Mouse (Mus musculus): Measurements from ENCODE around the gene Stk39. TPM values are rescaled to one million over a fixed set of nuclear protein-coding genes. Genes with fewer than 3 reads are reported as not detected.

The Stk39 gene
- polyA plus RNA-seq, 1 experiment from 2014 or later: 7.8 TPM

DNA sequence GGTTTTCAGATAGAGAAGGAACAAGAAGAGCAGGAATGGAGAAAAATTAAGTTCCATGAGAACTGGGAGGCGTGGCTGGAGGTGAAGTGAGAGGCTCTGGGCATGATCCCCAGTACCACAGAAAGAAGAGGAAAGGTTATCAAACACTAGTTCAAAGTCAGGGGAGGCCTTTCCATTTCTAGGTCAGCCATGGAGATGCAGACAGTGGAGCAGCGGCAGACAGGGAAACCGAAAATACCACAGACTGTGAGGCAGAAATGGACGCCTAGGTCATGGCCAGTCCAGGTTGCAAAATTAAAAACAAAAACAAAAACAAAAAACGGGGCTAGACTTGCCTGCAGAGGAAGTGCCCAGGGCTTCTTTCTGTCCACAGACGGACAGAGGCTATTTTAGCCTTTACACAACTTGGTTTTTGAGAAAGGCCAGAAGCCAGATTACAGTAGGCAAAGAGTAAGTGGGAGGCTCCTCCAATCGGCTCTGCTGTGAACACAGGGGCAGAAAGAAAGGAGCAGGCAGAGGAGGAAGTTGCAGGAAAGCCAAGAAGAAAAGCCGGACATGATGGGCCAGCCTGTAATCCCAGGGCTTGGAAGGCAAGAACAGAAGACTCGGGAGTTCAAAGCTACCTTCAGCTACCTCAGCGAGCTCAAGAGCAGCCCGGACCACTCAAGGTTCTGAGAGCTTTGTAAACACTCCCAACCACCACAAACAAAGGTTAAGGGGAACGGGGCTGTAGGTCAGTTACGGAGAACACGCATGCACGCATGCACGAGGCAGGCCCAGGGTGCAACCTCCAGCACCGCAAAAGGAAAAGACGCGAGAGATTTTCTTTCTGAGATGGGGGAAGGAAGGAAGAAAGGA, 6.6 kb downstream of the Stk39 start:
- no peak overlapping the region for H3K4me3 ChIP-seq (ENCODE audit: low read depth, low read length)
- peaks cover 6% of the 10 kb centered on the region for H3K4me1 ChIP-seq (replicated peaks; ENCODE audit: control insufficient read depth, insufficient read depth, low read length)
- 43% methylated on average over 19 of the region's 19 CpGs for WGBS
- DNase-seq (ENCODE audit: low spot score) (no peak), ATAC-seq (replicated peaks; ENCODE audit: low FRiP score) (no peak; the same call in 1 of the 2 replicates)
- H3K9ac ChIP-seq (ENCODE audit: low read depth, low read length): no peak overlapping the region
- H3K36me3 ChIP-seq (ENCODE audit: control insufficient read depth, insufficient read depth, low read length): no peaks in the 10 kb centered on the region
- peak overlapping the region; percentile 19; the same call in 1 of the 2 replicates for H3K27ac ChIP-seq (ENCODE audit: low read depth, low read length)
- peaks cover 3% of the 10 kb centered on the region; the same call in 1 of the 2 replicates for H3K27me3 ChIP-seq (replicated peaks; ENCODE audit: control insufficient read depth, insufficient read depth, low read length)
- peak overlapping the region; percentile 12; the same call in 1 of the 2 replicates for H3K4me2 ChIP-seq
- H3K9me3 ChIP-seq (ENCODE audit: control insufficient read depth, low read length): no peaks in the 10 kb centered on the region

GRCm38 (mm10) chr2:68464456-68464855, 7.6 kb downstream of the Stk39 start:
- peaks cover under 1% of the 10 kb centered on the region; the same call in 1 of the 2 replicates for H3K36me3 ChIP-seq (ENCODE audit: control insufficient read depth, insufficient read depth, low read length)
- peaks cover under 1% of the 10 kb centered on the region; the same call in 1 of the 2 replicates for H3K27me3 ChIP-seq (replicated peaks; ENCODE audit: control insufficient read depth, insufficient read depth, low read length)
- 94% methylated on average over 4 of the region's 4 CpGs for WGBS
- no peak overlapping the region for H3K4me2 ChIP-seq
- no peak for DNase-seq (ENCODE audit: low spot score)
- peaks cover 6% of the 10 kb centered on the region for H3K4me1 ChIP-seq (replicated peaks; ENCODE audit: control insufficient read depth, insufficient read depth, low read length)
- H3K9ac ChIP-seq (ENCODE audit: low read depth, low read length): no peak overlapping the region
- no peak overlapping the region for H3K27ac ChIP-seq (ENCODE audit: low read depth, low read length)
- H3K4me3 ChIP-seq (ENCODE audit: low read depth, low read length): no peak overlapping the region
- H3K9me3 ChIP-seq (ENCODE audit: control insufficient read depth, low read length): no peaks in the 10 kb centered on the region
- ATAC-seq (replicated peaks; ENCODE audit: low FRiP score): no peak

- H3K9me3 ChIP-seq (ENCODE audit: control insufficient read depth, low read length): no peaks in the 10 kb centered on the region
- no peak overlapping the region for H3K9ac ChIP-seq (ENCODE audit: low read depth, low read length)
- H3K36me3 ChIP-seq (ENCODE audit: control insufficient read depth, insufficient read depth, low read length): peaks cover 4% of the 10 kb centered on the region; the same call in 1 of the 2 replicates
- H3K27ac ChIP-seq (ENCODE audit: low read depth, low read length): no peak overlapping the region
- no peak overlapping the region for H3K4me2 ChIP-seq
- DNase-seq (ENCODE audit: low spot score) (no peak), ATAC-seq (replicated peaks; ENCODE audit: low FRiP score) (no peak)
- 68% methylated on average over 4 of the region's 4 CpGs for WGBS
- H3K27me3 ChIP-seq (replicated peaks; ENCODE audit: control insufficient read depth, insufficient read depth, low read length): no peaks in the 10 kb centered on the region
- peaks cover 6% of the 10 kb centered on the region for H3K4me1 ChIP-seq (replicated peaks; ENCODE audit: control insufficient read depth, insufficient read depth, low read length)
- H3K4me3 ChIP-seq (ENCODE audit: low read depth, low read length): no peak overlapping the region
These were observed 8.3 kb downstream of the Stk39 start for GRCm38 (mm10) chr2:68463801-68464200.

GRCm38 (mm10) chr2:68458115-68458514, 14.0 kb downstream of the Stk39 start:
- Histone ChIP-seq H3K9me3 (ENCODE audit: control insufficient read depth, low read length) (no peaks in the 10 kb centered on the region), H3K9ac (ENCODE audit: low read depth, low read length) (no peak overlapping the region), H3K27me3 (replicated peaks; ENCODE audit: control insufficient read depth, insufficient read depth, low read length) (no peaks in the 10 kb centered on the region), H3K4me3 (ENCODE audit: low read depth, low read length) (no peak overlapping the region), H3K36me3 (ENCODE audit: control insufficient read depth, insufficient read depth, low read length) (peaks cover 4% of the 10 kb centered on the region; the same call in 1 of the 2 replicates), H3K27ac (ENCODE audit: low read depth, low read length) (no peak overlapping the region), H3K4me1 (replicated peaks; ENCODE audit: control insufficient read depth, insufficient read depth, low read length) (no peaks in the 10 kb centered on the region), H3K4me2 (no peak overlapping the region)
- DNase-seq (ENCODE audit: low spot score) (no peak), ATAC-seq (replicated peaks; ENCODE audit: low FRiP score) (no peak)
- WGBS: 78% methylated on average over 5 of the region's 5 CpGs

DNA sequence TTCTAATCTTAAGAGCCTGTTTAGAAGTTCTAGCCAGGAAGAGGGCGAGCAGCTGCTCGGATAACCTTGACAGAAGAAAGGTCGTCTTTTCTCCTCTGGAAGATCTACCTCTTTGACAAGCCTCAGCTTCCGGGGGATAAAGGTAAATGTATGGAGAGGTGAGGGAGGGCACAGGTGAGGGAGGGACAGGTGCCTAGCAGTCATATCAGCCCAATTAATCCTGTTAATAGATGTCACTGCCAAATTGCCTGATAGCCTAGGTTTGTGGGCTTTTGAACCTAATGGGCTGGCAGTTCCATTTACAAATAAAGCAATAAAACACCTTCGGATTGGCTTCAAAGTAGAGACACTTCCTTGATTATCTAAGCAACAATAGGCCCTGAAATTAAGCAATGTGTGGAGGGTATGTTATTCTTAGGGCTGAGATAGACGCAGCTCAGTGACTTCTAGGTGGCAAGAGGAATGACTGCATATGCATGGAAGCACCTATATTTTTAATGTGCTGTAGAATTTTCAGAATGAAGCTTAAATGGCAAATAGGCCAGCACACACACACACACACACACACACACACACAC, 14.5 kb downstream of the Stk39 start:
- Histone ChIP-seq H3K9me3 (ENCODE audit: control insufficient read depth, low read length) (no peaks in the 10 kb centered on the region), H3K27me3 (replicated peaks; ENCODE audit: control insufficient read depth, insufficient read depth, low read length) (no peaks in the 10 kb centered on the region), H3K4me2 (no peak overlapping the region), H3K27ac (ENCODE audit: low read depth, low read length) (no peak overlapping the region), H3K4me3 (ENCODE audit: low read depth, low read length) (no peak overlapping the region), H3K4me1 (replicated peaks; ENCODE audit: control insufficient read depth, insufficient read depth, low read length) (no peaks in the 10 kb centered on the region), H3K36me3 (ENCODE audit: control insufficient read depth, insufficient read depth, low read length) (peaks cover 4% of the 10 kb centered on the region; the same call in 1 of the 2 replicates), H3K9ac (ENCODE audit: low read depth, low read length) (no peak overlapping the region)
- WGBS: 74% methylated on average over 6 of the region's 6 CpGs
- ATAC-seq (replicated peaks; ENCODE audit: low FRiP score) (no peak), DNase-seq (ENCODE audit: low spot score) (no peak)

DNA sequence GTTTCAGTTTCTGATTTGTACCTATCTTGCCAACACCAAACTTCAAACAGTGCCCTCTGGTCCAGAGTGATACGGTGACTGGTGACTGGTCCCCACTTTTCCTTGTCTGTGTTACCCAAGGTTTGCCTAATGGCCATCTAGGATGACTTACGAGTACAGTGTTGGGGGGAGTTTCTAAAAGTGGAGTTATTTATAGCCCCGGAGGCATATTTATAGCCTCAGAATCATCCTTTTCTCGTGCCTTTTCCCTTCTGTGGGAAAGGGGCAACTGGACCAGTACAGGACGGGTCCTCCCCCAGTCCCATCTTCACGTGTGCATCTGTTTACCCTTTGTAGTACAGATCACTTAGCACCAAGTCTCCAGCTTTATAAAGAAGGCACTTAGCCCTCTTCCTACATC, 15.2 kb downstream of the Stk39 start:
- ATAC-seq (replicated peaks; ENCODE audit: low FRiP score) (no peak), DNase-seq (ENCODE audit: low spot score) (no peak)
- no peaks in the 10 kb centered on the region for H3K4me1 ChIP-seq (replicated peaks; ENCODE audit: control insufficient read depth, insufficient read depth, low read length)
- H3K27me3 ChIP-seq (replicated peaks; ENCODE audit: control insufficient read depth, insufficient read depth, low read length): no peaks in the 10 kb centered on the region
- H3K4me3 ChIP-seq (ENCODE audit: low read depth, low read length): no peak overlapping the region
- WGBS: 74% methylated on average over 6 of the region's 6 CpGs
- peaks cover 4% of the 10 kb centered on the region; the same call in 1 of the 2 replicates for H3K36me3 ChIP-seq (ENCODE audit: control insufficient read depth, insufficient read depth, low read length)
- H3K9me3 ChIP-seq (ENCODE audit: control insufficient read depth, low read length): no peaks in the 10 kb centered on the region
- H3K9ac ChIP-seq (ENCODE audit: low read depth, low read length): no peak overlapping the region
- no peak overlapping the region for H3K27ac ChIP-seq (ENCODE audit: low read depth, low read length)
- no peak overlapping the region for H3K4me2 ChIP-seq

- Histone ChIP-seq H3K27ac (ENCODE audit: low read depth, low read length) (no peak overlapping the region), H3K9me3 (ENCODE audit: control insufficient read depth, low read length) (no peaks in the 10 kb centered on the region), H3K4me3 (ENCODE audit: low read depth, low read length) (no peak overlapping the region), H3K9ac (ENCODE audit: low read depth, low read length) (no peak overlapping the region), H3K4me1 (replicated peaks; ENCODE audit: control insufficient read depth, insufficient read depth, low read length) (no peaks in the 10 kb centered on the region), H3K4me2 (no peak overlapping the region), H3K36me3 (ENCODE audit: control insufficient read depth, insufficient read depth, low read length) (no peaks in the 10 kb centered on the region), H3K27me3 (replicated peaks; ENCODE audit: control insufficient read depth, insufficient read depth, low read length) (no peaks in the 10 kb centered on the region)
- WGBS: 88% methylated on average over 4 of the region's 4 CpGs
- DNase-seq (ENCODE audit: low spot score) (no peak), ATAC-seq (replicated peaks; ENCODE audit: low FRiP score) (no peak)
These were observed 19.7 kb downstream of the Stk39 start for GRCm38 (mm10) chr2:68452379-68452778.

DNA sequence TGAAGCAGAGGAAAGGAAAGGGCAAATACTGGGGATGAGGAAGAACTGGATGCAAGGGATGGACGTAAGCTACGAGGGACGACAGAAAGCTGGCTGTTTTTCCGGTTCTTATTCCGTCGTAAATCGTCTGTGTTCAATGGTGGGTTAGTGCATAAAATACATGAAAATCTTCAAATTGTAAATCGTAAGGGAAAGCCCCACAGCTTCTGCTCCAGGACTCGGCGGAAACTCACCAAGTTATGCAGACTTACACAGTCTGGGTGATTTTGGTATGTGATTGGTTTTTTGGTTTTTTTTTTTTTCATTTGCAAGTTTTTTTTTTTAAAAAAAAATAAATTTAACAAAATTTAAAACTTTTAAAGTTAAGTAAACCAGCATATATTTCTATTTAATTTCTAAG, 24.0 kb downstream of the Stk39 start:
- Histone ChIP-seq H3K4me1 (replicated peaks; ENCODE audit: control insufficient read depth, insufficient read depth, low read length) (no peaks in the 10 kb centered on the region), H3K4me3 (ENCODE audit: low read depth, low read length) (no peak overlapping the region), H3K27me3 (replicated peaks; ENCODE audit: control insufficient read depth, insufficient read depth, low read length) (no peaks in the 10 kb centered on the region), H3K36me3 (ENCODE audit: control insufficient read depth, insufficient read depth, low read length) (no peaks in the 10 kb centered on the region), H3K9me3 (ENCODE audit: control insufficient read depth, low read length) (no peaks in the 10 kb centered on the region), H3K9ac (ENCODE audit: low read depth, low read length) (no peak overlapping the region), H3K27ac (ENCODE audit: low read depth, low read length) (no peak overlapping the region), H3K4me2 (no peak overlapping the region)
- no peak for ATAC-seq (replicated peaks; ENCODE audit: low FRiP score)
- WGBS: 93% methylated on average over 10 of the region's 10 CpGs
- no peak for DNase-seq (ENCODE audit: low spot score)

Data from liver, embryonic 11.5 days (tissue).